Mouse (Mus musculus) liver, embryonic 11.5 days (tissue): ENCODE data around the gene Bhlha15. TPM values are rescaled to one million over a fixed set of nuclear protein-coding genes. Genes with fewer than 3 reads are reported as not detected.

Experiments
- ATAC-seq: fragments of 200-750 bp; cut with Nextera tagmentation; replicated peaks from 2 replicates; pipeline ENCODE4 v1.8.0; 2017; ENCODE audit warnings: moderate number of reproducible peaks, mild to moderate bottlenecking, moderate TSS enrichment, moderate library complexity; ENCODE audit not compliant: low FRiP score
- DNase-seq: peaks from one replicate; pipeline ENCODE4 v3.0.0-alpha.2; 2017; ENCODE audit warnings: low spot score
- H3K27ac ChIP-seq: fragments of 300-500 bp; sonication (generic); 2 replicates; pipeline ENCODE4 v1.5.1; 2014; ENCODE audit warnings: mild to moderate bottlenecking, low read depth, low read length, control low read depth
- H3K27me3 ChIP-seq: fragments of 300-500 bp; sonication (generic); replicated peaks from 2 replicates; pipeline ENCODE4 v1.6.1; 2014; ENCODE audit warnings: low read length, mixed read lengths; ENCODE audit not compliant: control insufficient read depth, insufficient read depth
- H3K36me3 ChIP-seq: fragments of 300-500 bp; sonication (generic); 2 replicates; pipeline ENCODE4 v1.6.1; 2014; ENCODE audit warnings: mild to moderate bottlenecking, low read length, moderate library complexity, mixed read lengths; ENCODE audit not compliant: control insufficient read depth, insufficient read depth
- H3K4me1 ChIP-seq: fragments of 300-500 bp; sonication (generic); replicated peaks from 2 replicates; pipeline ENCODE4 v1.6.1; 2014; ENCODE audit warnings: low read length, mixed read lengths; ENCODE audit not compliant: control insufficient read depth, insufficient read depth
- H3K4me2 ChIP-seq: fragments of 300-500 bp; sonication (generic); 2 replicates; pipeline ENCODE4 v1.6.1; 2014; ENCODE audit warnings: mild to moderate bottlenecking, control low read depth, moderate library complexity
- H3K4me3 ChIP-seq: fragments of 300-500 bp; sonication (generic); 2 replicates; pipeline ENCODE4 v1.5.1; 2014; ENCODE audit warnings: low read depth, low read length, control low read depth
- H3K9ac ChIP-seq: fragments of 300-500 bp; sonication (generic); 2 replicates; pipeline ENCODE4 v1.6.1; 2014; ENCODE audit warnings: low read depth, low read length, control low read depth
- H3K9me3 ChIP-seq: fragments of 300-500 bp; sonication (generic); 2 replicates; pipeline ENCODE4 v1.6.1; 2016; ENCODE audit warnings: low read length, inconsistent platforms, mixed read lengths; ENCODE audit not compliant: control insufficient read depth
- WGBS: fragments of 180-500 bp; shearing (Covaris S2); extraction: QIAGEN DNeasy Blood & Tissue Kit; methylation state at CpG from one replicate; pipeline ENCODE4 v1.1.7; 2014; 5-methylcytosine and 5-hydroxymethylcytosine counted together
- polyA plus RNA-seq: library from polyadenylated mRNA; unstranded; fragments of >200 nt; fragmentation: Nextera tagmentation; extraction: Ambion mirVana; gene quantifications from 2 replicates; pipeline ENCODE4 v1.2.1, GENCODE M21; 2014

Bhlha15 gene
- polyA plus RNA-seq, 1 experiment from 2014 or later, result 1.6 TPM

DNA sequence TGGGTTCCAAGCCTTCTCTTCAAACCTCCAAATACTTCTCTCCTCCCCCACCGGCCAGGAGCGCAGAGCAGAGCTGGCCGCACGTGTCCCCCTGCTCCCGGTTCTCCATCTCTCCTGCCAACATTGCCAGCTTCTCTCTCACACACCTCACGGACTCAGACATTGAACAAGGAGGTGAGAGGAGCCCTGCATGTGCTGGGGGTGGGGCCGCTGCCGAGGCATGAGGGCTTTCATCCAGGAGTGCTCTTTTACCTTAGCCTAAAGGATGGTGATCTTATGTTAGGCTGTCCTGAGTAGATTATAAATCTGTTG is 6.9 kb upstream of the Bhlha15 start:
- H3K27me3 ChIP-seq, result no peaks in the 10 kb centered on the region
- peak overlapping the region; percentile 34; the same call in 1 of the 2 replicates for H3K4me2 ChIP-seq
- no peak overlapping the region for H3K9ac ChIP-seq
- H3K36me3 ChIP-seq, result peaks cover 4% of the 10 kb centered on the region; the same call in 1 of the 2 replicates
- WGBS, result 50% methylated on average over 8 of the region's 8 CpGs
- no peaks in the 10 kb centered on the region for H3K9me3 ChIP-seq
- no peak overlapping the region for H3K4me3 ChIP-seq
- no peak overlapping the region for H3K27ac ChIP-seq
- peaks cover 9% of the 10 kb centered on the region for H3K4me1 ChIP-seq
- DNase-seq (no peak), ATAC-seq (no peak)

DNA sequence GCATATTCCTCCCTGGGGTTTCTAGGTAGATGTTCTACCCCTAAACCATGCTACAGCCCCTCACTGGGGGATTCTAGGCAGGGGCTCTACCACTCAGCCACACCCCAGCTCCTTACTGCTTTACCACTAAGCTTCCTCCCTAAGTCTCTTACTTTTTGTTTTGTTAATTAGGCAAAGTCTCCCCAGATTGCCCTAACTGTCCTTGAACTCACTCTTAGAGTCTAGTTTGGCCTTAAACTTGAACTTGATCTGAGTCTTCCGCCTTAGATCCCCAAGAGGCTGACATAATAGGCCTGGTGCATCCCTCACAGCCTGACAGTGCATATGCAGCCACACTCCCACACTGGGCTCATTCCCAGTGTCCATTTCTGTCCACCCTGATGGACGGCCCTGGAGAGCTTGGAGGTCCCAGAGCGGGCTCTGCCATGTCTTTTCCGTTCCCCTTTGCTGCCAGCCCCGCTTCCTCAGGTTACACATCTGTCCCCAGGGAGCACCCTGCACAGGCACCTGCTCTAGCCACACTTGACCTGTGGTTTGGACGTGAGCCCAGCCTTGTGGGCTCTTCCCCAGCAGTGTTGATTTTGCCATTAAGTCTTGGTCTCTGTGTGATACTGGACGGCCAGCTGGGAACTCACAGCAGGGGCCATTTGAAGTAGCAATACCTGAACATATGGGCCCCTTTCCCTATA is 6.3 kb upstream of the Bhlha15 start:
- no peak overlapping the region for H3K9ac ChIP-seq
- no peaks in the 10 kb centered on the region for H3K9me3 ChIP-seq
- H3K36me3 ChIP-seq, result peaks cover 4% of the 10 kb centered on the region; the same call in 1 of the 2 replicates
- WGBS, result 79% methylated on average over 7 of the region's 7 CpGs
- H3K27me3 ChIP-seq, result no peaks in the 10 kb centered on the region
- DNase-seq, result no peak
- H3K4me1 ChIP-seq, result peaks cover 9% of the 10 kb centered on the region
- no peak overlapping the region for H3K4me3 ChIP-seq
- H3K4me2 ChIP-seq, result no peak overlapping the region
- no peak for ATAC-seq
- H3K27ac ChIP-seq, result no peak overlapping the region

DNA sequence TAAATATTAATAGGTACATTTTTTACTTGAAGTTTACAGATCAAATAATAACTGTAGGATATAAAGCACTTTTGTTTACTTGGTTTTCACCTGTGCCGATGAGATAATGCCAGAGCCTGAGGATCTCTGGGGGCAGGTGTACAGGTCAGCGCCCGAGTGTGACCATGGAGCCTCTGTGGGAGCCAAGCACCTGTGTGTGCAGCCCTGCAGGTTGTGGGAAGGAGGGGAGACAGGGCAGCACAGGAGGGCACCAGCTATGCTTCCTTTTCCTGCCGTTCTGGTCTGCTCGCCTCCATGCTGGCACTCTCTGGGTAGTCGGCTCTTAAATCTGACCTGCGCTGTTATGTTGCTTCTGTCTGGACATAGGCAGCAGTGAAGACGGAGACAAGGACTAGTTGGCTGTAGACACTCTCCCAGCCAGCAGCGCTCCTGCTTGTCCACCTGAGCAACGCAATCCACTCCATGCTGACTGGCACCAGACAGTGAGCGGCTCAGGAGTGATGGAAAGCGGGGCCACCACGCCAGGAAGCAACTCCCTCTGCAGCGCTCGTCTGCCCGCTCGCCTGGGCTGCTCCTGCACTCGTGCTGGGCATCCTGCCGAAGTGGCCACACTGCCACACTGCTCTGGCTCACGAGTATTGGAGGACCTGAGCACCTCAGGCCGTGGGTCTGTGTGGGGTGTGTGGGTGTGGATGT is 5.6 kb upstream of the Bhlha15 start:
- peaks cover 13% of the 10 kb centered on the region for H3K4me1 ChIP-seq
- no peak for DNase-seq
- H3K9me3 ChIP-seq, result no peaks in the 10 kb centered on the region
- peaks cover 4% of the 10 kb centered on the region; the same call in 1 of the 2 replicates for H3K36me3 ChIP-seq
- no peak for ATAC-seq
- WGBS, result 95% methylated on average over 21 of the region's 21 CpGs
- H3K9ac ChIP-seq, result no peak overlapping the region
- H3K27me3 ChIP-seq, result no peaks in the 10 kb centered on the region
- no peak overlapping the region for H3K4me3 ChIP-seq
- H3K27ac ChIP-seq, result no peak overlapping the region
- H3K4me2 ChIP-seq, result no peak overlapping the region

DNA sequence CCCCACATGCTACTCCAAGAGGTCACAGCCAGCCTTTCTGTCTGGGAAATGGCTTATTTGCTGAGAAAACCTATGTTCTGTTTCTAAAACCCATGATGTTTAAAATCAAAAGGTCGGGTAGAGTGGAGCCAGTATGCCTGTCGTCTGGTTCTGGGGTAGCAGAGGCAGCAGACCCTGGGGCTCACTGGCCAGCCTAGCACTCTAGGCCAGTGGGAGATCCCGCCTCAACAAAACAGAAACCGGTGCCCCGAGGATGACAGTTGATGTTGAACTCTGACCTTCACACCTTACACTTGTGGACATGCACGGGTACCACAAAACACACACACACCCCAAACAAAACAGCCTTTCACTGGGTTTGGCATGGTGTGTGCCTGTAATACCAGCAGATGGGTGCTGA is 1.7 kb upstream of the Bhlha15 start:
- Histone ChIP-seq H3K27ac (no peak overlapping the region), H3K4me2 (no peak overlapping the region), H3K27me3 (no peaks in the 10 kb centered on the region), H3K4me1 (peaks cover 16% of the 10 kb centered on the region), H3K9me3 (no peaks in the 10 kb centered on the region), H3K9ac (no peak overlapping the region), H3K36me3 (peaks cover 4% of the 10 kb centered on the region; the same call in 1 of the 2 replicates), H3K4me3 (no peak overlapping the region)
- no peak for ATAC-seq
- no peak for DNase-seq
- 75% methylated on average over 6 of the region's 6 CpGs for WGBS

DNA sequence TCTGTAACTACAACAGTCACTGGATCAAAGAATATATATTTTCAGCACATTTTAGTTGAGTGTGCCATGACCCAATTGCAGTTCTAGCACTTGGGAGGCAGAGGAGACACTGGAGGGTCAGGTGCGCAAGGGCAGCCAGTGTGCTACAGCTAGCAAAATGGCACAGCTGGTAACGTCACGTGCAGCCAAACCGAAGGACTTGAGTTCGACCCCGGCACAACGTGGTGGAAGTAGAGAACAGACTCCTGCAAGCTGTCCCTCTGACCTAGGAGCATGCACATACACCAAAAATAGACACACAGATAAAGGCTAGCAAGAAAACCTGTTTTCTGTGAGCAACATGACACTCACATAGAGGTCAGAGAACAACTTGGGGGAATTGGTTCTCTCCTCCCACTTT is 759 bp upstream of the Bhlha15 start:
- peak overlapping the region; percentile 22; the same call in 1 of the 2 replicates for H3K9ac ChIP-seq
- peaks cover 4% of the 10 kb centered on the region; the same call in 1 of the 2 replicates for H3K36me3 ChIP-seq
- no peaks in the 10 kb centered on the region for H3K9me3 ChIP-seq
- WGBS, result 62% methylated on average over 7 of the region's 7 CpGs
- DNase-seq, result no peak
- ATAC-seq, result no peak
- no peak overlapping the region for H3K27ac ChIP-seq
- H3K27me3 ChIP-seq, result no peaks in the 10 kb centered on the region
- peak overlapping the region; percentile 66 for H3K4me2 ChIP-seq
- H3K4me1 ChIP-seq, result peaks cover 16% of the 10 kb centered on the region
- no peak overlapping the region for H3K4me3 ChIP-seq

DNA sequence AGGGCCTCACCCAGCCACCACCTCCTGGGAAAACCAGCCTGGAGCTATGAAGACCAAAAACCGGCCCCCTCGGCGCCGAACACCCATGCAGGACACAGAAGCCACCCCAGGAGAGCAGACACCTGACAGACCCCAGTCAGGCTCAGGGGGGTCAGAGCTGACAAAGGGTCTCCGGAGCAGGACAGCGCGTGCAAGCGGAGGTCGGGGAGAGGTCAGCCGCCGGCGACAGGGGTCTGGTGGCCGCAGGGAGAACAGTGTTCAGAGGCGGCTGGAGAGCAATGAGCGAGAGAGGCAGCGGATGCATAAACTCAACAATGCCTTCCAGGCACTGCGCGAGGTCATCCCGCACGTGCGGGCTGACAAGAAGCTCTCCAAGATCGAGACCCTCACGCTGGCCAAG is 940 bp downstream of the Bhlha15 start:
- peak overlapping the region; percentile 66 for H3K4me2 ChIP-seq

DNA sequence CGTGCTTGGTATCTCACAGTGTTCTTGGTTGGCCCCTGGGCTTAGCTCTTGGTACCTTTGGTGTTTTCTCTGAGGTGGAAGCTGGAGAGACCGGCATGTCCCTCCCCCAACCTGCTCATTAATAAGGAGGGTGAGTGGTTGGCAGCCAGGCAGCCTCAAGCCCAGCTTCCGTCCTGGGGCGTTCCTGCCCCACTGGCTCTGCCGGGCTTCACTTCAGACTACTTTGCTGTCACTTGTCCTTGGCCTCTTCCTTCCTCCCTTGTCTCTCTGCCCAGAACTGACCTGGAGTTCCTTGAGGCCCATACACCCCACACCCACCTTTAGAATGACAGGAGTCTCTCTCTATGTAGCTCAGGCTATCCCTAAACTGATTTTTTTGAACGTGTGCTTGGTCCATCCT is 2.6 kb downstream of the Bhlha15 start:
- no peak for ATAC-seq
- 61% methylated on average over 6 of the region's 6 CpGs for whole genome bisulfite sequencing

More for the DNA sequence above, 940 bp downstream of the Bhlha15 start:
- ATAC-seq (no peak), DNase-seq (no peak)
- Histone ChIP-seq H3K27me3 (no peaks in the 10 kb centered on the region), H3K4me3 (no peak overlapping the region; the same call in 1 of the 2 replicates), H3K9me3 (no peaks in the 10 kb centered on the region), H3K9ac (no peak overlapping the region), H3K4me1 (peaks cover 16% of the 10 kb centered on the region), H3K36me3 (no peaks in the 10 kb centered on the region), H3K27ac (0 out of 2 replicates have a peak overlapping the region, but pooled peaks have one; percentile 8)
- WGBS, result 60% methylated on average over 23 of the region's 23 CpGs

DNA sequence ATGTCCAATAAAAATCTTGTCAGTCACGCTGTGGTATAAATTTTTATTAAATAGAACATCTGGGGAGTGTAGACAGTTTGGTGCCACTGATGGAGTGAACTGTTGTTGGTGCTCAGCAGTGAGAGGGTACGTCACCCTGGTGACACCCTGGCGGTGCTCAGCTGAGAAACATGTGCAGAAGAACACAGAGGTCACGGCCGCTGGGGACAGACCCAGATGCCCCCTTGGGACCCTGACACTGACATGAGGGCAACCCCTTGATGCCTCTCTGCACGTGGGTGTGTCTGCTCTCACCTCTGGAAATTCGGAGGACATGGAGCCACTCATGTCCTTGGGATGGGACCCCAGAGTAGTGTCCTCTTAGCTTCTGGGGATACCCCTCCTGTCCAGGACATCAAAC is 4.3 kb downstream of the Bhlha15 start:
- 79% methylated on average over 7 of the region's 7 CpGs for WGBS

More for the DNA sequence above, 2.6 kb downstream of the Bhlha15 start:
- H3K4me1 ChIP-seq, result peaks cover 16% of the 10 kb centered on the region
- no peaks in the 10 kb centered on the region for H3K9me3 ChIP-seq
- H3K36me3 ChIP-seq, result no peaks in the 10 kb centered on the region
- no peak overlapping the region for H3K9ac ChIP-seq
- no peak for DNase-seq
- H3K4me3 ChIP-seq, result no peak overlapping the region
- H3K27me3 ChIP-seq, result no peaks in the 10 kb centered on the region
- no peak overlapping the region for H3K27ac ChIP-seq
- no peak overlapping the region for H3K4me2 ChIP-seq

DNA sequence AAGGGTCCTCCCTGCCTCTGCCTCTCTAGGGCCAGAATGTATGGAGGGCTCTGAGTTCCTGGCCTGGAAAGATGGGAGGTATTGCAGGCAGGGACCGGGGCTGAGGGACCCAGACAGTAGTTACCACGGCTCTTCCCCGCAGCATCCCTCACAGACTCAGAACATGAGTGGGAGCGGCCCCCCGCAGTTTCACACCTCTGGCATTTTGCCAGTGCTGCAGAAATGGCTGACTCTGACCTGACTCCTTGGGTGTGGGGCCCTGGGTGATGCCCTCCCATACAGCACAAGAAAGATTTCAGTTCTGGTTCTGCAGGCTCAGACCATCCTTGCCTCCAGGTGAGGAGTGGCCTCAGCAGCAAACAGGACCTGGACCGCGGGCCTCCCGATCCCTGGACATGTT is 5.5 kb downstream of the Bhlha15 start:
- DNase-seq (no peak), ATAC-seq (no peak)
- Histone ChIP-seq H3K4me2 (no peak overlapping the region), H3K9me3 (no peaks in the 10 kb centered on the region), H3K27me3 (no peaks in the 10 kb centered on the region), H3K9ac (no peak overlapping the region), H3K4me1 (peaks cover 2% of the 10 kb centered on the region; the same call in 1 of the 2 replicates), H3K36me3 (no peaks in the 10 kb centered on the region), H3K27ac (no peak overlapping the region), H3K4me3 (no peak overlapping the region)
- 87% methylated on average over 8 of the region's 8 CpGs for WGBS

More for the DNA sequence above, 4.3 kb downstream of the Bhlha15 start:
- H3K4me2 ChIP-seq, result no peak overlapping the region
- no peaks in the 10 kb centered on the region for H3K36me3 ChIP-seq
- H3K4me1 ChIP-seq, result peaks cover 14% of the 10 kb centered on the region
- DNase-seq (no peak), ATAC-seq (no peak)
- no peaks in the 10 kb centered on the region for H3K9me3 ChIP-seq
- no peak overlapping the region for H3K9ac ChIP-seq
- H3K4me3 ChIP-seq, result no peak overlapping the region
- no peaks in the 10 kb centered on the region for H3K27me3 ChIP-seq
- no peak overlapping the region for H3K27ac ChIP-seq
